Mouse (Mus musculus): ENCODE measurements around the gene Krt1. TPM values are rescaled to one million over a fixed set of nuclear protein-coding genes. Genes with fewer than 3 reads are reported as not detected.

Gene Krt1
- 20.8 and 23.0 TPM in 2 replicates for polyA plus RNA-seq (2015; fragmentation: Nextera tagmentation; extraction: Ambion mirVana)

DNA sequence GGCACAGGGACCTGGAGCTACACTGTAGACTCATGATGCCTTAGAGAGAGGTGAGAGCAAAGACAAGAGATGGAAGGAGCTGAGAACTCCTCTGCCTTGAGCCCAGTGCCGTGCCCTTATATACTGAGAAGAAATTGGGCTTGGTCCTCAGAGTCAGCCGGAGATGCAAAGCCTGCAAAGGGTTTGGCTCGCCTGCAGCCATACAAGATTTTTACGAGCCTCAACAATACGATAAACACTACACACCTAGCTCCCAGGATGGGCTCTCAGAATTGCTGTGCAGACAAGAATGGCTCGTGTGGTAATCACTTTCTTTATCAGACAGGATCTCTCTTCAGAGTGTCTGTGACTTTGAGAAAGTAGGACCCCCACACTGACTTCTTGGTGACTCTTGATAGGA is at the start of gene Krt1:
Gene Krt1, minus strand, starts transcription at position 101 of the 400 bp plus-strand sequence.

GRCm38 (mm10) chr15:101892820-101893219 is 42.2 kb upstream of the Krt1 start, which contains the start of gene Krt76:
Krt76 (minus strand) TSS chr15:101892920.

DNA sequence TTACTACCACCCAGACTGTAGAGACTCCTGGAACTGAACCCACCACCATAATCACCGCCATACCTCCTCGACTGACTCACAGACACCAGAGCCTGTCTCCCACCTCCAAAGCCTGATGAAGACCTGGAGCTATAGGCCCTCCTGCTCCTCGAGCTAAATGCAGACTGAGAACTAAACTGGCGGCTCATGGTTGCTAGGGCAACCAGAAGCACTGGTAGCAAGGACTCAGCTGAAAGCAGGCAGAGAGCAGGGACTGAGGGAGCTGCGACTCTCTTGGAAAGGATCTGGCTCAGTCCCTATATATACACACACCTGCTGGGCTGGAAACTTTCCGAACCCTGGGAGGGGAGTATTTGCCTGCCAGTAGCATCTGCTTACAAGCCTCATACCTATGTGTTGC is 18.8 kb upstream of the Krt1 start, which contains the start of gene Krt77:
Gene Krt77, minus strand, starts transcription at position 275 of the 400 bp plus-strand sequence.

GRCm38 (mm10) chr15:101817875-101818274 is 32.7 kb downstream of the Krt1 start, which contains the start of gene Krt2:
Krt2 (minus strand) TSS chr15:101818169.

GRCm38 (mm10) chr15:101802296-101802835 is 48.2 kb downstream of the Krt1 start, which contains the start of gene Krt73:
Krt73 (minus strand) TSS chr15:101802346.

Small RNA genes within 50 kb of the gene (microRNA-seq; reads per million reads assigned to microRNA genes)
- not detected for gene Gm44356

Other genes starting within 250 kb of the Krt1 start
- not detected in 2 replicates for gene Gm5414, start 222.6 kb downstream of the Krt1 start, polyA plus RNA-seq (2015; fragmentation: Nextera tagmentation; extraction: Ambion mirVana)
- gene Gm5478, start 203.4 kb downstream of the Krt1 start, polyA plus RNA-seq (2015; fragmentation: Nextera tagmentation; extraction: Ambion mirVana), result not detected in 2 replicates
- not detected in 2 replicates for gene Krt6b, start 170.5 kb downstream of the Krt1 start, polyA plus RNA-seq (2015; fragmentation: Nextera tagmentation; extraction: Ambion mirVana)
- not detected in 2 replicates for gene Krt6a, start 156.5 kb downstream of the Krt1 start, polyA plus RNA-seq (2015; fragmentation: Nextera tagmentation; extraction: Ambion mirVana)
- 0.12 and 0.17 TPM in 2 replicates for gene Krt5, start 137.9 kb downstream of the Krt1 start, polyA plus RNA-seq (2015; fragmentation: Nextera tagmentation; extraction: Ambion mirVana)
- 0.64 and 0.95 TPM in 2 replicates for gene Krt71, start 107.7 kb downstream of the Krt1 start, polyA plus RNA-seq (2015; fragmentation: Nextera tagmentation; extraction: Ambion mirVana)
- gene Krt72, start 64.3 kb downstream of the Krt1 start, polyA plus RNA-seq (2015; fragmentation: Nextera tagmentation; extraction: Ambion mirVana), result not detected in 2 replicates
- gene Krt73, start 48.4 kb downstream of the Krt1 start, polyA plus RNA-seq (2015; fragmentation: Nextera tagmentation; extraction: Ambion mirVana), result 0.37 and 0.65 TPM in 2 replicates
- gene Krt2, start 32.6 kb downstream of the Krt1 start, polyA plus RNA-seq (2015; fragmentation: Nextera tagmentation; extraction: Ambion mirVana), result 0.12 and 0.17 TPM in 2 replicates
- gene Krt77, start 18.9 kb upstream of the Krt1 start, polyA plus RNA-seq (2015; fragmentation: Nextera tagmentation; extraction: Ambion mirVana), result 0.47 and 0.89 TPM in 2 replicates
- not detected in 2 replicates for gene Krt76, start 42.1 kb upstream of the Krt1 start, polyA plus RNA-seq (2015; fragmentation: Nextera tagmentation; extraction: Ambion mirVana)
- gene Krt4, start 73.9 kb upstream of the Krt1 start, polyA plus RNA-seq (2015; fragmentation: Nextera tagmentation; extraction: Ambion mirVana), result not detected in 2 replicates
- 0.28 and 0.32 TPM in 2 replicates for gene Krt79, start 89.5 kb upstream of the Krt1 start, polyA plus RNA-seq (2015; fragmentation: Nextera tagmentation; extraction: Ambion mirVana)
- gene Krt78, start 103.5 kb upstream of the Krt1 start, polyA plus RNA-seq (2015; fragmentation: Nextera tagmentation; extraction: Ambion mirVana), result not detected in 2 replicates
- 0.45 and 0.87 TPM in 2 replicates for gene Krt8, start 153.7 kb upstream of the Krt1 start, polyA plus RNA-seq (2015; fragmentation: Nextera tagmentation; extraction: Ambion mirVana)
- 1.4 and 1.9 TPM in 2 replicates for gene Krt18, start 177.4 kb upstream of the Krt1 start, polyA plus RNA-seq (2015; fragmentation: Nextera tagmentation; extraction: Ambion mirVana)
- 57.5 and 60.8 TPM in 2 replicates for gene Eif4b, start 223.0 kb upstream of the Krt1 start, polyA plus RNA-seq (2015; fragmentation: Nextera tagmentation; extraction: Ambion mirVana)
- 8.8 and 10.3 TPM in 2 replicates for gene Tns2, start 249.6 kb upstream of the Krt1 start, polyA plus RNA-seq (2015; fragmentation: Nextera tagmentation; extraction: Ambion mirVana)

Data from neural tube, postnatal 0 days (tissue).